Mouse (Mus musculus) stomach, embryonic 15.5 days (tissue): Measurements from ENCODE around the gene Gpx3. TPM values are rescaled to one million over a fixed set of nuclear protein-coding genes. Genes with fewer than 3 reads are reported as not detected.

ENCODE experiments used
- ATAC-seq: fragments of 200-750 bp; cut with Nextera tagmentation; 2 replicates; pipeline ENCODE4 v1.8.0; 2017; ENCODE audit warnings: low read depth, moderate number of reproducible peaks, moderate TSS enrichment; ENCODE audit not compliant: insufficient read depth, low FRiP score
- H3K27ac ChIP-seq: fragments of 300-500 bp; sonication (generic); 2 replicates; pipeline ENCODE4 v1.5.1; 2015; ENCODE audit warnings: mild to moderate bottlenecking, inconsistent platforms
- H3K27me3 ChIP-seq: fragments of 300-500 bp; sonication (generic); replicated peaks from 2 replicates; pipeline ENCODE4 v1.6.1; 2015; ENCODE audit warnings: inconsistent platforms
- H3K36me3 ChIP-seq: fragments of 300-500 bp; sonication (generic); 2 replicates; pipeline ENCODE4 v1.6.1; 2015; ENCODE audit warnings: inconsistent platforms
- H3K4me1 ChIP-seq: fragments of 300-500 bp; sonication (generic); 2 replicates; pipeline ENCODE4 v1.6.1; 2015; ENCODE audit warnings: inconsistent platforms
- H3K4me2 ChIP-seq: fragments of 300-500 bp; sonication (generic); 2 replicates; pipeline ENCODE4 v1.6.1; 2015; ENCODE audit warnings: mild to moderate bottlenecking, inconsistent platforms
- H3K4me3 ChIP-seq: fragments of 300-500 bp; sonication (generic); replicated peaks from 2 replicates; pipeline ENCODE4 v1.5.1; 2015; ENCODE audit warnings: inconsistent platforms
- H3K9ac ChIP-seq: fragments of 300-500 bp; sonication (generic); 2 replicates; pipeline ENCODE4 v1.6.1; 2015; ENCODE audit warnings: inconsistent platforms
- H3K9me3 ChIP-seq: fragments of 300-500 bp; sonication (generic); 2 replicates; pipeline ENCODE4 v1.6.1; 2016; ENCODE audit warnings: inconsistent platforms
- WGBS: fragments of 180-500 bp; shearing (Covaris S2); methylation state at CpG from one replicate; pipeline ENCODE4 v1.1.7; 2015; 5-methylcytosine and 5-hydroxymethylcytosine counted together
- polyA plus RNA-seq: library from polyadenylated mRNA; unstranded; fragments of >200 nt; fragmentation: Nextera tagmentation; extraction: Ambion mirVana; gene quantifications from 2 replicates; pipeline ENCODE4 v1.2.1, GENCODE M21; 2015

Gene Gpx3
- polyA plus RNA-seq, 1 experiment from 2014 or later, result 164 TPM

GRCm38 (mm10) chr11:54931405-54932093 is 29.3 kb downstream of the Gpx3 start:
- no peak overlapping the region for H3K27ac ChIP-seq
- no peak overlapping the region for H3K4me3 ChIP-seq
- H3K4me1 ChIP-seq, result peaks cover 8% of the 10 kb centered on the region
- 65% methylated on average over 5 of the region's 5 CpGs for WGBS
- ATAC-seq, result no peak
- no peak overlapping the region for H3K9ac ChIP-seq
- H3K9me3 ChIP-seq, result no peaks in the 10 kb centered on the region
- H3K4me2 ChIP-seq, result no peak overlapping the region
- peaks cover 38% of the 10 kb centered on the region for H3K36me3 ChIP-seq
- no peaks in the 10 kb centered on the region for H3K27me3 ChIP-seq

- ATAC-seq, result no peak
- no peaks in the 10 kb centered on the region for H3K27me3 ChIP-seq
- 91% methylated on average over 6 of the region's 6 CpGs for WGBS
- peaks cover 36% of the 10 kb centered on the region for H3K36me3 ChIP-seq
- H3K9me3 ChIP-seq, result no peaks in the 10 kb centered on the region
- no peak overlapping the region for H3K9ac ChIP-seq
- peaks cover 13% of the 10 kb centered on the region for H3K4me1 ChIP-seq
- H3K4me2 ChIP-seq, result no peak overlapping the region
- no peak overlapping the region for H3K27ac ChIP-seq
- no peak overlapping the region for H3K4me3 ChIP-seq
Observed at GRCm38 (mm10) chr11:54932540-54932939, 30.3 kb downstream of the Gpx3 start.

- H3K36me3 ChIP-seq, result peaks cover 27% of the 10 kb centered on the region
- no peak overlapping the region for H3K9ac ChIP-seq
- H3K27ac ChIP-seq, result no peak overlapping the region
- 91% methylated on average over 7 of the region's 7 CpGs for whole genome bisulfite sequencing
- no peak overlapping the region for H3K4me2 ChIP-seq
- H3K27me3 ChIP-seq, result no peaks in the 10 kb centered on the region
- no peak for ATAC-seq
- no peak overlapping the region for H3K4me3 ChIP-seq
- H3K4me1 ChIP-seq, result peaks cover 13% of the 10 kb centered on the region
- H3K9me3 ChIP-seq, result no peaks in the 10 kb centered on the region
Observed at GRCm38 (mm10) chr11:54934198-54934597, 31.9 kb downstream of the Gpx3 start.

- H3K9ac ChIP-seq, result no peak overlapping the region
Observed at GRCm38 (mm10) chr11:54936035-54936770, 34.0 kb downstream of the Gpx3 start.

GRCm38 (mm10) chr11:54936771-54937140 is 34.5 kb downstream of the Gpx3 start:
- H3K4me3 ChIP-seq, result no peak overlapping the region
- H3K36me3 ChIP-seq, result peaks cover 28% of the 10 kb centered on the region
- peak overlapping the region; percentile 69; the same call in 1 of the 2 replicates for H3K27ac ChIP-seq
- WGBS, result 81% methylated on average over 3 of the region's 3 CpGs
- no peak for ATAC-seq
- peaks cover 13% of the 10 kb centered on the region for H3K4me1 ChIP-seq
- H3K9ac ChIP-seq, result no peak overlapping the region
- H3K4me2 ChIP-seq, result no peak overlapping the region
- no peaks in the 10 kb centered on the region for H3K27me3 ChIP-seq
- H3K9me3 ChIP-seq, result no peaks in the 10 kb centered on the region

More at GRCm38 (mm10) chr11:54936035-54936770, 34.0 kb downstream of the Gpx3 start:
- ATAC-seq, result peak; percentile 42
- Histone ChIP-seq H3K27me3 (no peaks in the 10 kb centered on the region), H3K27ac (peak overlapping the region; percentile 69), H3K36me3 (peaks cover 28% of the 10 kb centered on the region), H3K4me1 (peaks cover 13% of the 10 kb centered on the region), H3K9me3 (no peaks in the 10 kb centered on the region), H3K4me2 (no peak overlapping the region), H3K4me3 (no peak overlapping the region)
- WGBS, result 40% methylated on average over 12 of the region's 12 CpGs

GRCm38 (mm10) chr11:54939501-54939900 is 37.2 kb downstream of the Gpx3 start:
- H3K4me3 ChIP-seq, result no peak overlapping the region
- H3K4me2 ChIP-seq, result no peak overlapping the region
- no peak overlapping the region for H3K27ac ChIP-seq
- WGBS, result 87% methylated on average over 8 of the region's 8 CpGs
- no peaks in the 10 kb centered on the region for H3K9me3 ChIP-seq
- peaks cover 13% of the 10 kb centered on the region for H3K4me1 ChIP-seq
- ATAC-seq, result no peak
- no peak overlapping the region for H3K9ac ChIP-seq
- H3K36me3 ChIP-seq, result peaks cover 15% of the 10 kb centered on the region; the same call in 1 of the 2 replicates
- no peaks in the 10 kb centered on the region for H3K27me3 ChIP-seq

- no peaks in the 10 kb centered on the region for H3K27me3 ChIP-seq
- no peak overlapping the region for H3K27ac ChIP-seq
- H3K4me2 ChIP-seq, result no peak overlapping the region
- no peak overlapping the region for H3K9ac ChIP-seq
- ATAC-seq, result no peak
- no peak overlapping the region for H3K4me3 ChIP-seq
- 90% methylated on average over 7 of the region's 7 CpGs for WGBS
- peaks cover 13% of the 10 kb centered on the region for H3K4me1 ChIP-seq
- no peaks in the 10 kb centered on the region for H3K9me3 ChIP-seq
- H3K36me3 ChIP-seq, result peaks cover 15% of the 10 kb centered on the region; the same call in 1 of the 2 replicates
Observed at GRCm38 (mm10) chr11:54940056-54940455, 37.8 kb downstream of the Gpx3 start.

- H3K4me1 ChIP-seq, result no peaks in the 10 kb centered on the region; the same call in 1 of the 2 replicates
- no peak overlapping the region for H3K4me3 ChIP-seq
- H3K9ac ChIP-seq, result no peak overlapping the region
- ATAC-seq, result no peak
- H3K4me2 ChIP-seq, result no peak overlapping the region
- H3K27ac ChIP-seq, result no peak overlapping the region
- no peaks in the 10 kb centered on the region for H3K9me3 ChIP-seq
- 81% methylated on average over 3 of the region's 3 CpGs for WGBS
- H3K27me3 ChIP-seq, result no peaks in the 10 kb centered on the region
- H3K36me3 ChIP-seq, result no peaks in the 10 kb centered on the region
Observed at GRCm38 (mm10) chr11:54944702-54945101, 42.4 kb downstream of the Gpx3 start.

- H3K4me1 ChIP-seq, result peaks cover 4% of the 10 kb centered on the region
- WGBS, result 60% methylated on average over 1 of the region's 1 CpGs
Observed at GRCm38 (mm10) chr11:54949717-54950116, 47.5 kb downstream of the Gpx3 start.

GRCm38 (mm10) chr11:54950684-54951083 is 48.4 kb downstream of the Gpx3 start:
- Histone ChIP-seq H3K27ac (no peak overlapping the region), H3K9ac (no peak overlapping the region), H3K27me3 (no peaks in the 10 kb centered on the region), H3K4me3 (no peak overlapping the region), H3K9me3 (no peaks in the 10 kb centered on the region), H3K4me1 (peaks cover 8% of the 10 kb centered on the region), H3K4me2 (no peak overlapping the region), H3K36me3 (no peaks in the 10 kb centered on the region)
- WGBS, result 83% methylated on average over 6 of the region's 6 CpGs
- ATAC-seq, result no peak

More at GRCm38 (mm10) chr11:54949717-54950116, 47.5 kb downstream of the Gpx3 start:
- Histone ChIP-seq H3K4me2 (no peak overlapping the region), H3K9ac (no peak overlapping the region), H3K27ac (no peak overlapping the region), H3K9me3 (no peaks in the 10 kb centered on the region), H3K36me3 (no peaks in the 10 kb centered on the region), H3K4me3 (no peak overlapping the region), H3K27me3 (no peaks in the 10 kb centered on the region)
- no peak for ATAC-seq

GRCm38 (mm10) chr11:54952651-54953050 is 50.4 kb downstream of the Gpx3 start:
- no peaks in the 10 kb centered on the region for H3K27me3 ChIP-seq
- no peak for ATAC-seq
- peaks cover 8% of the 10 kb centered on the region for H3K4me1 ChIP-seq
- no peak overlapping the region for H3K4me2 ChIP-seq
- no peaks in the 10 kb centered on the region for H3K36me3 ChIP-seq
- 53% methylated on average over 6 of the region's 6 CpGs for WGBS
- no peak overlapping the region for H3K27ac ChIP-seq
- no peaks in the 10 kb centered on the region for H3K9me3 ChIP-seq
- no peak overlapping the region for H3K9ac ChIP-seq
- no peak overlapping the region for H3K4me3 ChIP-seq

GRCm38 (mm10) chr11:54953993-54954446 is 51.8 kb downstream of the Gpx3 start:
- no peaks in the 10 kb centered on the region for H3K36me3 ChIP-seq
- H3K9me3 ChIP-seq, result no peaks in the 10 kb centered on the region
- H3K27me3 ChIP-seq, result no peaks in the 10 kb centered on the region
- H3K4me2 ChIP-seq, result no peak overlapping the region
- H3K9ac ChIP-seq, result no peak overlapping the region
- no peak overlapping the region for H3K4me3 ChIP-seq
- no peak overlapping the region for H3K27ac ChIP-seq
- no peak for ATAC-seq
- peaks cover 8% of the 10 kb centered on the region for H3K4me1 ChIP-seq
- WGBS, result 48% methylated on average over 9 of the region's 9 CpGs
